Mouse (Mus musculus): ENCODE results near the gene Sptb.

DNA sequence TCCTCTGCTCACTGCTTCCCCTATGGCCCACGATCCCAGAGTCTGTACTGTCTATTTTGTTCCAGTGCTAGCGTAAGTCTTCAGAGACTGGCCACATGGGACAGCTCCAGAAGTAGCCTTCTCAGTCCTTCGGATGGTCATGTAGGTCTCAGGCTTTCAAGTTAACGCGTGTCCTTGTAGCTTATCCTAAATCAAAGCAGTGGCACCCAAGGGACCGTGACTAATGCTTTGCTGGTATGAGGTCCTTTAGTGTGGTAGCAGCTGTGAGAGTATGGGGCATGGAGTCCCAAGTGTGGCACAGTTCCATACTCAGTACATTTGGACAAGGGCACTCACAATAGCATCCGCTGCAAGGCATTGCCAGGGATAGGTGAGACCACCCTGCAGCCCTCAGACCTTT is 154.2 kb downstream of the Sptb start:
- TF ChIP-seq POLR2AphosphoS2 (IDR thresholded peaks at IDR 0.05; ENCODE audit: insufficient read length, low read depth) (no peak), POLR2A (IDR thresholded peaks at IDR 0.05; ENCODE audit: insufficient read length, low read depth) (no peak), MAX (IDR thresholded peaks at IDR 0.05; ENCODE audit: low read depth) (no peak), MYOG (IDR thresholded peaks at IDR 0.05; ENCODE audit: control insufficient read depth in 1 of 3, insufficient read depth in 1 of 3, insufficient read length in 2 of 3, low read depth in 2 of 3) (no peak), SRF (IDR thresholded peaks at IDR 0.05; ENCODE audit: control insufficient read depth, insufficient read length, low read depth) (no peak), TCF12 (IDR thresholded peaks at IDR 0.05; ENCODE audit: insufficient read depth, poor library complexity, severe bottlenecking) (no peak), USF1 (IDR thresholded peaks at IDR 0.05; ENCODE audit: low read depth) (no peak), TCF3 (IDR thresholded peaks at IDR 0.05; ENCODE audit: insufficient read length, low read depth) (no peak), CEBPB (IDR thresholded peaks at IDR 0.05; ENCODE audit: insufficient read depth, poor library complexity, severe bottlenecking) (no peak), E2F4 (IDR thresholded peaks at IDR 0.05; ENCODE audit: insufficient read depth) (no peak), REST (IDR thresholded peaks at IDR 0.05; ENCODE audit: insufficient read depth, insufficient read length) (no peak)
